Mouse (Mus musculus) intestine, postnatal 0 days (tissue): ENCODE results near the gene Znhit6. TPM values are rescaled to one million over a fixed set of nuclear protein-coding genes. Genes with fewer than 3 reads are reported as not detected.

Source experiments
- ATAC-seq: fragments of 200-750 bp; cut with Nextera tagmentation; 2 replicates; pipeline ENCODE4 v1.8.0; 2017; ENCODE audit warnings: mild to moderate bottlenecking, moderate TSS enrichment, moderate library complexity
- H3K27ac ChIP-seq: fragments of 300-500 bp; sonication (generic); 2 replicates; pipeline ENCODE4 v1.5.1; 2014; ENCODE audit warnings: mild to moderate bottlenecking, low read depth, low read length, moderate library complexity
- H3K27me3 ChIP-seq: fragments of 300-500 bp; sonication (generic); replicated peaks from 2 replicates; pipeline ENCODE4 v1.6.1; 2014; ENCODE audit warnings: low read length, mixed read lengths; ENCODE audit not compliant: control insufficient read depth, insufficient read depth
- H3K36me3 ChIP-seq: fragments of 300-500 bp; sonication (generic); 2 replicates; pipeline ENCODE4 v1.6.1; 2014; ENCODE audit warnings: mild to moderate bottlenecking, moderate library complexity; ENCODE audit not compliant: control insufficient read depth, insufficient read depth
- H3K4me1 ChIP-seq: fragments of 300-500 bp; sonication (generic); replicated peaks from 2 replicates; pipeline ENCODE4 v1.6.1; 2014; ENCODE audit warnings: antibody characterized with exemption, low read length, mixed read lengths; ENCODE audit not compliant: control insufficient read depth, insufficient read depth
- H3K4me2 ChIP-seq: fragments of 300-500 bp; sonication (generic); replicated peaks from 2 replicates; pipeline ENCODE4 v1.6.1; 2014; ENCODE audit warnings: low read depth, mild to moderate bottlenecking, moderate library complexity
- H3K4me3 ChIP-seq: fragments of 300-500 bp; sonication (generic); 2 replicates; pipeline ENCODE4 v1.5.1; 2014; ENCODE audit warnings: low read depth, low read length
- H3K9ac ChIP-seq: fragments of 300-500 bp; sonication (generic); 2 replicates; pipeline ENCODE4 v1.6.1; 2014; ENCODE audit warnings: mild to moderate bottlenecking, low read depth, low read length
- H3K9me3 ChIP-seq: fragments of 300-500 bp; sonication (generic); 2 replicates; pipeline ENCODE4 v1.6.1; 2016; ENCODE audit warnings: mixed run types; ENCODE audit not compliant: control insufficient read depth
- CTCF ChIP-seq: sonication (generic); IDR thresholded peaks from 2 replicates; pipeline ENCODE4 v1.5.1; 2016; ENCODE audit warnings: low read depth, mild to moderate bottlenecking, control low read depth, antibody characterized with exemption, moderate library complexity
- WGBS: fragments of 180-500 bp; shearing (Covaris S2); extraction: QIAGEN DNeasy Blood & Tissue Kit; methylation state at CpG from one replicate; pipeline ENCODE4 v1.1.7; 2014; 5-methylcytosine and 5-hydroxymethylcytosine counted together
- polyA plus RNA-seq: library from polyadenylated mRNA; unstranded; fragments of >200 nt; fragmentation: Nextera tagmentation; extraction: Ambion mirVana; gene quantifications from 2 replicates; pipeline ENCODE4 v1.2.1, GENCODE M21; 2015

Znhit6 gene
- polyA plus RNA-seq, 1 experiment from 2014 or later = 13.1 TPM

- 90% methylated on average over 5 of the region's 5 CpGs for WGBS
- Histone ChIP-seq H3K9me3 (0 out of 2 replicates have a peak, but pooled peaks cover 11% of the 10 kb centered on the region), H3K27me3 (no peaks in the 10 kb centered on the region), H3K27ac (no peak overlapping the region), H3K4me1 (no peaks in the 10 kb centered on the region), H3K36me3 (no peaks in the 10 kb centered on the region), H3K9ac (no peak overlapping the region), H3K4me2 (no peak overlapping the region), H3K4me3 (no peak overlapping the region)
- no peak for ATAC-seq
- TF ChIP-seq CTCF = no peak
These were observed 16.3 kb upstream of the Znhit6 start for GRCm38 (mm10) chr3:145559675-145560074.

- no peaks in the 10 kb centered on the region for H3K27me3 ChIP-seq
- no peak for TF ChIP-seq CTCF
These were observed 15.9 kb upstream of the Znhit6 start for GRCm38 (mm10) chr3:145560117-145560516.

GRCm38 (mm10) chr3:145574468-145574867 is 1.5 kb upstream of the Znhit6 start:
- Histone ChIP-seq H3K27ac (no peak overlapping the region), H3K9ac (no peak overlapping the region), H3K4me1 (no peaks in the 10 kb centered on the region), H3K4me2 (no peak overlapping the region), H3K4me3 (no peak overlapping the region), H3K27me3 (no peaks in the 10 kb centered on the region), H3K9me3 (no peaks in the 10 kb centered on the region), H3K36me3 (peaks cover 14% of the 10 kb centered on the region; the same call in 1 of the 2 replicates)
- no peak for TF ChIP-seq CTCF
- ATAC-seq = no peak
- 85% methylated on average over 3 of the region's 3 CpGs for WGBS

More at GRCm38 (mm10) chr3:145560117-145560516, 15.9 kb upstream of the Znhit6 start:
- Histone ChIP-seq H3K36me3 (no peaks in the 10 kb centered on the region), H3K9me3 (0 out of 2 replicates have a peak, but pooled peaks cover 11% of the 10 kb centered on the region), H3K27ac (no peak overlapping the region), H3K4me2 (no peak overlapping the region), H3K9ac (no peak overlapping the region), H3K4me3 (no peak overlapping the region), H3K4me1 (no peaks in the 10 kb centered on the region)
- 80% methylated on average over 4 of the region's 4 CpGs for WGBS
- no peak for ATAC-seq

- H3K9ac ChIP-seq = no peak overlapping the region
- no peak overlapping the region for H3K4me3 ChIP-seq
- no peak overlapping the region for H3K27ac ChIP-seq
- no peaks in the 10 kb centered on the region for H3K4me1 ChIP-seq
- H3K36me3 ChIP-seq = peaks cover 17% of the 10 kb centered on the region
- H3K4me2 ChIP-seq = 0 out of 2 replicates have a peak overlapping the region, but pooled peaks have one; percentile 81
- no peaks in the 10 kb centered on the region for H3K27me3 ChIP-seq
- no peak for TF ChIP-seq CTCF
- 79% methylated on average over 7 of the region's 7 CpGs for WGBS
- no peak for ATAC-seq
- H3K9me3 ChIP-seq = no peaks in the 10 kb centered on the region
These were observed 665 bp upstream of the Znhit6 start for GRCm38 (mm10) chr3:145575340-145575739.

- peak; percentile 55; the same call in 1 of the 2 replicates for ATAC-seq
- no peaks in the 10 kb centered on the region for H3K9me3 ChIP-seq
- no peak for TF ChIP-seq CTCF
- H3K4me3 ChIP-seq = peak overlapping the region; percentile 78
- H3K27me3 ChIP-seq = no peaks in the 10 kb centered on the region
- H3K36me3 ChIP-seq = peaks cover 21% of the 10 kb centered on the region
- peak overlapping the region; percentile 81 for H3K4me2 ChIP-seq
- H3K9ac ChIP-seq = peak overlapping the region; percentile 53
- no peak overlapping the region for H3K27ac ChIP-seq
- 0% methylated on average over 11 of the region's 11 CpGs for WGBS
- no peaks in the 10 kb centered on the region for H3K4me1 ChIP-seq
These were observed 447 bp downstream of the Znhit6 start for GRCm38 (mm10) chr3:145576482-145576822.

GRCm38 (mm10) chr3:145576876-145577275 is 871 bp downstream of the Znhit6 start:
- Histone ChIP-seq H3K9ac (peak overlapping the region; percentile 53), H3K36me3 (peaks cover 21% of the 10 kb centered on the region), H3K4me3 (peak overlapping the region; percentile 78), H3K4me2 (peak overlapping the region; percentile 81), H3K4me1 (no peaks in the 10 kb centered on the region), H3K27ac (no peak overlapping the region), H3K27me3 (no peaks in the 10 kb centered on the region), H3K9me3 (no peaks in the 10 kb centered on the region)
- WGBS = 27% methylated on average over 15 of the region's 15 CpGs
- no peak for TF ChIP-seq CTCF
- ATAC-seq = no peak

- 57% methylated on average over 4 of the region's 4 CpGs for WGBS
- TF ChIP-seq CTCF = no peak
- Histone ChIP-seq H3K27me3 (no peaks in the 10 kb centered on the region), H3K4me1 (no peaks in the 10 kb centered on the region), H3K4me3 (no peak overlapping the region), H3K4me2 (no peak overlapping the region; the same call in 1 of the 2 replicates), H3K27ac (peak overlapping the region; percentile 15; the same call in 1 of the 2 replicates), H3K36me3 (peaks cover 45% of the 10 kb centered on the region), H3K9ac (no peak overlapping the region), H3K9me3 (no peaks in the 10 kb centered on the region)
- ATAC-seq = peak; percentile 79
These were observed 7.0 kb downstream of the Znhit6 start for GRCm38 (mm10) chr3:145583043-145583442.
